Mouse (Mus musculus) hindbrain, postnatal 0 days (tissue): ENCODE data around the gene Oas1c. TPM values are rescaled to one million over a fixed set of nuclear protein-coding genes. Genes with fewer than 3 reads are reported as not detected.
"Not testable (repeated sequence)": the region's sequence is repeated elsewhere in the genome, so short reads cannot be mapped to it uniquely, and the experiment has no call there.

Source experiments
- ATAC-seq: fragments of 200-750 bp; cut with Nextera tagmentation; 2 replicates; pipeline ENCODE4 v1.8.0; 2017; ENCODE audit warnings: mild to moderate bottlenecking, moderate TSS enrichment, moderate library complexity
- DNase-seq: peaks from one replicate; pipeline ENCODE4 v3.0.0-alpha.2; 2015; ENCODE audit warnings: low spot score
- H3K27ac ChIP-seq: fragments of 300-500 bp; sonication (generic); 2 replicates; pipeline ENCODE4 v1.5.1; 2014; ENCODE audit warnings: mild to moderate bottlenecking
- H3K27me3 ChIP-seq: fragments of 300-500 bp; sonication (generic); 2 replicates; pipeline ENCODE4 v1.6.1; 2014; ENCODE audit warnings: low read length, mixed read lengths; ENCODE audit not compliant: insufficient read depth
- H3K36me3 ChIP-seq: fragments of 300-500 bp; sonication (generic); 2 replicates; pipeline ENCODE4 v1.6.1; 2014; ENCODE audit warnings: low read length, mixed read lengths; ENCODE audit not compliant: insufficient read depth
- H3K4me1 ChIP-seq: fragments of 300-500 bp; sonication (generic); 2 replicates; pipeline ENCODE4 v1.6.1; 2014; ENCODE audit warnings: antibody characterized with exemption, low read length, mixed read lengths; ENCODE audit not compliant: insufficient read depth
- H3K4me2 ChIP-seq: fragments of 300-500 bp; sonication (generic); 2 replicates; pipeline ENCODE4 v1.6.1; 2014; ENCODE audit warnings: low read depth, mild to moderate bottlenecking, low read length, moderate library complexity, mixed read lengths
- H3K4me3 ChIP-seq: fragments of 300-500 bp; sonication (generic); 2 replicates; pipeline ENCODE4 v1.5.1; 2014; ENCODE audit warnings: low read length
- H3K9ac ChIP-seq: fragments of 300-500 bp; sonication (generic); replicated peaks from 2 replicates; pipeline ENCODE4 v1.6.1; 2014; ENCODE audit warnings: mild to moderate bottlenecking, low read length, moderate library complexity, mixed read lengths
- H3K9me3 ChIP-seq: fragments of 300-500 bp; sonication (generic); 2 replicates; pipeline ENCODE4 v1.6.1; 2016; ENCODE audit warnings: low read length, mixed read lengths
- CTCF ChIP-seq: IDR thresholded peaks from 2 replicates; pipeline ENCODE4 v1.5.1; 2016; ENCODE audit warnings: antibody characterized with exemption, control low read depth, low read depth
- WGBS: fragments of 180-500 bp; shearing (Covaris S2); extraction: QIAGEN DNeasy Blood & Tissue Kit; methylation state at CpG from one replicate; pipeline ENCODE4 v1.1.7; 2014; 5-methylcytosine and 5-hydroxymethylcytosine counted together
- polyA plus RNA-seq: library from polyadenylated mRNA; unstranded; fragments of >200 nt; fragmentation: Nextera tagmentation; extraction: Ambion mirVana; gene quantifications from 2 replicates; pipeline ENCODE4 v1.2.1, GENCODE M21; 2015
- total RNA-seq: library from RNA; depleted of rRNA; stranded (reverse); fragments of >200 nt; gene quantifications from 2 replicates; pipeline ENCODE4 v1.2.3, GENCODE M21; 2014

Gene Oas1c
- total and polyA plus RNA-seq, 2 experiments from 2014 or later = 0.58 to 0.61 TPM

DNA sequence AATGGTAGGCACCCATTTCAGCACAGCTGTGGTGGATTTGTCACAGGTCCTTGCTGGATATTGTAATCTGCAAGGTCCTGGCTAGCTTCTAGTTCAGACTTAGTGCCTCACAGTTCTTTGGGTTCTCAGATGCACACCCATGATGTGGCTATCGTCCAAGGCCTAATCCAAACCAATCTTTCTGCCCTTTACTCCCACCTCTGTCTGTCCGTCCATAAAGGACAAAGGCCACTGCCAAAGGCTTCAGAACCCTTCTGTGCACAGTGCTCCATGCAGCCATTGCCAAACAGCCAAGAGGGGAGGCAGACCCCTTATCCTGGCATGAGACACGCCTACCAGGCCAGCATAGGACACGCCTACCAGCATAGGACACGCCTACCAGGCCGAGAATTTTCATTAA lies 3.1 kb downstream of the Oas1c start:
- DNase-seq (no peak), ATAC-seq (no peak)
- no peaks in the 10 kb centered on the region for H3K4me1 ChIP-seq
- no peaks in the 10 kb centered on the region for H3K9me3 ChIP-seq
- no peaks in the 10 kb centered on the region for H3K36me3 ChIP-seq
- no peak overlapping the region for H3K9ac ChIP-seq
- WGBS = 36% methylated on average over 6 of the region's 6 CpGs
- H3K27me3 ChIP-seq = no peaks in the 10 kb centered on the region
- H3K4me3 ChIP-seq = no peak overlapping the region
- TF ChIP-seq CTCF = no peak
- no peak overlapping the region for H3K27ac ChIP-seq
- H3K4me2 ChIP-seq = no peak overlapping the region

GRCm38 (mm10) chr5:120806458-120806857 lies 5.9 kb downstream of the Oas1c start:
- WGBS = 100% methylated on average over 1 of the region's 1 CpGs
- no peak overlapping the region for H3K9ac ChIP-seq
- no peak overlapping the region for H3K4me2 ChIP-seq
- H3K9me3 ChIP-seq = no peaks in the 10 kb centered on the region
- no peaks in the 10 kb centered on the region for H3K27me3 ChIP-seq
- no peak for ATAC-seq
- no peaks in the 10 kb centered on the region for H3K4me1 ChIP-seq
- DNase-seq = peak; percentile 61
- no peak overlapping the region for H3K4me3 ChIP-seq
- H3K27ac ChIP-seq = no peak overlapping the region
- TF ChIP-seq CTCF = peak; percentile 65
- H3K36me3 ChIP-seq = no peaks in the 10 kb centered on the region

- no peak for DNase-seq
- Histone ChIP-seq H3K4me3 (no peak overlapping the region), H3K9me3 (no peaks in the 10 kb centered on the region), H3K4me2 (no peak overlapping the region), H3K9ac (no peak overlapping the region), H3K36me3 (no peaks in the 10 kb centered on the region), H3K27ac (no peak overlapping the region), H3K27me3 (no peaks in the 10 kb centered on the region), H3K4me1 (no peaks in the 10 kb centered on the region)
- no peak for TF ChIP-seq CTCF
- no peak for ATAC-seq
- WGBS = 74% methylated on average over 2 of the region's 2 CpGs
Observed at GRCm38 (mm10) chr5:120803596-120803995, 8.7 kb downstream of the Oas1c start.

GRCm38 (mm10) chr5:120798943-120799342 lies 13.4 kb downstream of the Oas1c start:
- not testable (repeated sequence) for H3K27me3 ChIP-seq, DNase-seq, H3K9me3 ChIP-seq, ATAC-seq, H3K4me2 ChIP-seq, H3K4me1 ChIP-seq, H3K27ac ChIP-seq, H3K4me3 ChIP-seq, H3K9ac ChIP-seq, H3K36me3 ChIP-seq
- WGBS = 43% methylated on average over 1 of the region's 2 CpGs

DNA sequence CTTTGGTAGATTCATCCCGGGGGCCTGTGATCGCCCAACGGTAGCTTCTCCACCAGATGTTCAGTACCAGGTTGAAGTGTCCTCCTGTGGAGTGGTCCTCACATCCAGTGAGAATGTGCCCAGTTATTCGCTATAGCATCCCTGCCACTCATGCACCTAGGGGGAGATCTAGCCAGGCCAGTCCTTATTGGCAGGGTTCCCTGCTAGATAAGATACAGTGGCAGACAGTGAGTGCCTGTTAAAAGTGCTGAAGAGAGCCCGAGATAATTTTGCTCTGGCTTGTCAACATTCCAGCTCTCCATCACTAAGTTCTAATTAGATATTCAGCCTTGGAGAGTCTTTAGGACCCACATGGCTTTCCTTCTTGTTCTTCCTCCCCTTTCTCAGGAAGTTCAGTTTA lies 14.2 kb downstream of the Oas1c start:
- not testable (repeated sequence) for H3K4me3 ChIP-seq, H3K4me1 ChIP-seq, H3K27me3 ChIP-seq, DNase-seq, H3K36me3 ChIP-seq, H3K4me2 ChIP-seq, ATAC-seq, H3K9me3 ChIP-seq, H3K9ac ChIP-seq, H3K27ac ChIP-seq
- 74% methylated on average over 5 of the region's 5 CpGs for WGBS

GRCm38 (mm10) chr5:120795480-120796034 lies 16.8 kb downstream of the Oas1c start, which contains the start of gene Oas1e:
TSS of gene Oas1e (minus strand) at chr5:120795530.
- H3K4me3 ChIP-seq, H3K27ac ChIP-seq, H3K27me3 ChIP-seq, H3K4me2 ChIP-seq, H3K9me3 ChIP-seq, H3K9ac ChIP-seq, H3K4me1 ChIP-seq, H3K36me3 ChIP-seq: not testable (repeated sequence)
- ATAC-seq = peak; percentile 45; the same call in 1 of the 2 replicates
- peak; percentile 39 for DNase-seq
- 39% methylated on average over 9 of the region's 9 CpGs for WGBS

- Histone ChIP-seq H3K9me3 (no peaks in the 10 kb centered on the region), H3K4me3 (no peak overlapping the region), H3K9ac (no peak overlapping the region), H3K4me1 (no peaks in the 10 kb centered on the region), H3K4me2 (no peak overlapping the region), H3K36me3 (no peaks in the 10 kb centered on the region), H3K27me3 (no peaks in the 10 kb centered on the region), H3K27ac (no peak overlapping the region)
- WGBS = 25% methylated on average over 2 of the region's 2 CpGs
- peak; percentile 76 for TF ChIP-seq CTCF
- DNase-seq (peak; percentile 55), ATAC-seq (no peak)
Observed at GRCm38 (mm10) chr5:120793043-120793442, 19.3 kb downstream of the Oas1c start.
